In the genomic region with DNA sequence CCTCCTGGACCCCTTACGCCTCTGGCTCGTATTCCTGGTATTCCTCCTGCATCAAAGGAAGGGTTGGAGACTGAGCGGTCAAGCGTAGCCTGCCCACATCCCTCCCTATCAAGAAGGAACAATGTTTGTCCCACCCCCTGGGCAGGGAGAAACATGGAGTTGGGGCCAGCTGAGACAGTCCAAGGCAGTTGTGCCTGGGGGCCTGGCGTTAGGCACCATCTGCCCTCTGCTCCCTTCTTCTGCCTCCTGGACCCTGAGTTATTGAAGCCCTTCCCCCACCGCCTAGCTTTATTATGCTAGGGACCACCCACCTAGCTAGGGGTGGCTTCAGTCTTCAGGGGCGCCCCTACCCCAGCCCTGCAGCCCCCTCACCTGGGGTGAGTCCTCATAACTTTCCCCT, we compare ENCODE assay signal across 13 mouse cellular contexts. TPM values are rescaled to one million over a fixed set of nuclear protein-coding genes. Genes with fewer than 3 reads are reported as not detected.
DNase-seq lines count a peak whose midpoint lies in the region; ATAC-seq lines count a peak whose summit lies in the region.
"Had no signal": no experiment of that assay in that cellular context is flagged by ENCODE, and none has a peak within 500 bp of the region (broad histone marks: within the 10 kb centered on the region; RNA-seq: fewer than 3 reads in every experiment).

No protein-coding gene starts in this region.

- no peaks in the 10 kb centered on the region for H3K9me3 ChIP-seq in embryonic facial prominence, embryonic 12.5 days
- no peaks in the 10 kb centered on the region for H3K9me3 ChIP-seq in hindbrain, embryonic 16.5 days (ENCODE audit: control insufficient read depth, low read length)

- WGBS in embryonic facial prominence, embryonic 12.5 days, result 7% methylated on average over 7 of the region's 7 CpGs
- 6% methylated on average over 7 of the region's 7 CpGs for WGBS in hindbrain, embryonic 16.5 days

- H3K27me3 ChIP-seq in embryonic facial prominence, embryonic 12.5 days, result peaks cover 60% of the 10 kb centered on the region
- peaks cover 5% of the 10 kb centered on the region; the same call in 1 of the 2 replicates for H3K27me3 ChIP-seq in hindbrain, embryonic 16.5 days (replicated peaks; ENCODE audit: control insufficient read depth, insufficient read depth, low read length)

- no peak overlapping the region for H3K4me3 ChIP-seq in embryonic facial prominence, embryonic 12.5 days
- H3K4me3 ChIP-seq in hindbrain, embryonic 16.5 days (ENCODE audit: low read length), result no peak overlapping the region; the same call in 1 of the 2 replicates

- no peak overlapping the region for H3K9ac ChIP-seq in embryonic facial prominence, embryonic 12.5 days
- peak overlapping the region; percentile 68; the same call in 1 of the 2 replicates for H3K9ac ChIP-seq in hindbrain, embryonic 16.5 days (ENCODE audit: low read depth, low read length)

- ATAC-seq in embryonic facial prominence, embryonic 12.5 days (ENCODE audit: insufficient number of reproducible peaks, insufficient read depth, low FRiP score, low TSS enrichment), result no peak
- ATAC-seq in hindbrain, embryonic 16.5 days, result no peak
- no peak for ATAC-seq in monocyte, adult 5-6 weeks (replicated peaks; ENCODE audit: insufficient number of reproducible peaks, low FRiP score, low TSS enrichment, poor library complexity, severe bottlenecking)
- ATAC-seq: lung, postnatal 0 days had no signal

- peak; percentile 7 for DNase-seq in right cerebral cortex, adult 18-20 months
- no peak for DNase-seq in right cerebral cortex, postnatal 36 days (ENCODE audit: low spot score in 2 of 2)
- DNase-seq in retina, embryonic 14.5 days (ENCODE audit: low spot score), result peak; percentile 35
- DNase-seq in urinary bladder, postnatal 4 days (ENCODE audit: low spot score in 2 of 2), result no peak
- DNase-seq in heart, postnatal 4 days, result no peak
- DNase-seq: adrenal gland, postnatal 10 days; kidney, postnatal 36 days had no signal

- H3K4me1 ChIP-seq in embryonic facial prominence, embryonic 12.5 days, result peaks cover 21% of the 10 kb centered on the region; the same call in 1 of the 2 replicates
- peaks cover 47% of the 10 kb centered on the region for H3K4me1 ChIP-seq in hindbrain, embryonic 16.5 days (ENCODE audit: control insufficient read depth, insufficient read depth, low read depth, low read length)

- H3K27ac ChIP-seq in embryonic facial prominence, embryonic 12.5 days, result no peak overlapping the region
- peak overlapping the region; percentile 94; the same call in 1 of the 2 replicates for H3K27ac ChIP-seq in hindbrain, embryonic 16.5 days (ENCODE audit: low read depth, low read length)

- H3K4me2 ChIP-seq in embryonic facial prominence, embryonic 12.5 days (replicated peaks), result 0 out of 2 replicates have a peak overlapping the region, but pooled peaks have one; percentile 64
- H3K4me2 ChIP-seq in hindbrain, embryonic 16.5 days (ENCODE audit: low read length), result peak overlapping the region; percentile 88

- no peaks in the 10 kb centered on the region for H3K36me3 ChIP-seq in embryonic facial prominence, embryonic 12.5 days
- no peaks in the 10 kb centered on the region for H3K36me3 ChIP-seq in hindbrain, embryonic 16.5 days (ENCODE audit: control insufficient read depth, insufficient read depth, low read length)

RNA-seq across cellular contexts. Expression of gene Sncb, which starts 6.9 kb away (rescaled TPM):
- polyA plus RNA-seq in embryonic facial prominence, embryonic 12.5 days (2016; fragmentation: Nextera tagmentation; extraction: Ambion mirVana), result 0.27 and 0.37 TPM in 2 replicates
- 130 and 157 TPM in 2 replicates for polyA plus RNA-seq in hindbrain, embryonic 16.5 days (2015; fragmentation: Nextera tagmentation; extraction: Ambion mirVana)
- not detected for total RNA-seq in heart, postnatal 4 days (2021)
- total RNA-seq in monocyte, adult 5-6 weeks (2017), result not detected in 3 replicates
- total RNA-seq: heart, postnatal 25 days had no signal
- polyA plus RNA-seq: lung, postnatal 0 days had no signal

RNA-seq across cellular contexts. Expression of gene Gprin1, which starts 9.8 kb away (rescaled TPM):
- polyA plus RNA-seq in embryonic facial prominence, embryonic 12.5 days (2016; fragmentation: Nextera tagmentation; extraction: Ambion mirVana), result 2.1 and 4.2 TPM in 2 replicates
- polyA plus RNA-seq in hindbrain, embryonic 16.5 days (2015; fragmentation: Nextera tagmentation; extraction: Ambion mirVana), result 4.5 and 5.7 TPM in 2 replicates
- under 1 TPM; 0.10 to 0.11 TPM for total RNA-seq in heart, postnatal 4 days (2021)
- total RNA-seq in monocyte, adult 5-6 weeks (2017), result not detected in 3 replicates
- total RNA-seq: heart, postnatal 25 days had no signal
- polyA plus RNA-seq: lung, postnatal 0 days had no signal

RNA-seq across cellular contexts. Expression of gene Eif4e1b, which starts 24.3 kb away (rescaled TPM):
- polyA plus RNA-seq in embryonic facial prominence, embryonic 12.5 days (2016; fragmentation: Nextera tagmentation; extraction: Ambion mirVana), result not detected in 2 replicates
- not detected in 2 replicates for polyA plus RNA-seq in hindbrain, embryonic 16.5 days (2015; fragmentation: Nextera tagmentation; extraction: Ambion mirVana)
- total RNA-seq in heart, postnatal 4 days (2021), result not detected
- total RNA-seq in monocyte, adult 5-6 weeks (2017), result not detected in 3 replicates
- total RNA-seq: heart, postnatal 25 days had no signal
- polyA plus RNA-seq: limb, embryonic 14.5 days; lung, postnatal 0 days had no signal

RNA-seq across cellular contexts. Expression of gene Tspan17, which starts 29.7 kb away (rescaled TPM):
- 9.9 and 13.2 TPM in 2 replicates for polyA plus RNA-seq in embryonic facial prominence, embryonic 12.5 days (2016; fragmentation: Nextera tagmentation; extraction: Ambion mirVana)
- 105 and 131 TPM in 2 replicates for polyA plus RNA-seq in hindbrain, embryonic 16.5 days (2015; fragmentation: Nextera tagmentation; extraction: Ambion mirVana)
- total RNA-seq in heart, postnatal 4 days (2021), result 10 to 100 TPM in 1 of 2 experiments, 1 to 10 TPM in 1; 9.1 to 12.8 TPM
- total RNA-seq in monocyte, adult 5-6 weeks (2017), result 6.9 to 18.5 TPM (median 8.1 TPM) in 3 replicates

RNA-seq across cellular contexts. Expression of gene Cdhr2, which starts 58.2 kb away (rescaled TPM):
- 0.05 and 0.06 TPM in 2 replicates for polyA plus RNA-seq in embryonic facial prominence, embryonic 12.5 days (2016; fragmentation: Nextera tagmentation; extraction: Ambion mirVana)
- polyA plus RNA-seq in hindbrain, embryonic 16.5 days (2015; fragmentation: Nextera tagmentation; extraction: Ambion mirVana), result 0.16 and 0.21 TPM in 2 replicates
- not detected for total RNA-seq in heart, postnatal 4 days (2021)
- 0.10 TPM in 1 of 3 replicates, not detected in the others for total RNA-seq in monocyte, adult 5-6 weeks (2017)
- total RNA-seq: heart, postnatal 25 days had no signal
- polyA plus RNA-seq: lung, postnatal 0 days had no signal

Comparison
In these comparisons a context has a peak if more than half of its experiments do, and no peak if none do; other contexts are left out.
1. DNase-seq: peak in right cerebral cortex, adult 18-20 months (single experiment) and retina, embryonic 14.5 days (single experiment); none in right cerebral cortex, postnatal 36 days (0 of 2), urinary bladder, postnatal 4 days (0 of 2) and heart, postnatal 4 days (single experiment).